Mouse (Mus musculus) inflammation-experienced regulatory T-cells (primary cell): Measurements from ENCODE around the gene Trappc2l. TPM values are rescaled to one million over a fixed set of nuclear protein-coding genes. Genes with fewer than 3 reads are reported as not detected.

Experiments used
- polyA plus RNA-seq, 2 experiments: library from polyadenylated mRNA; unstranded; fragments of 100-300 nt; shearing (Covaris generic); gene quantifications; one replicate each; pipeline ENCODE4 v1.2.1; 2017

The Trappc2l gene
- polyA plus RNA-seq = 10 to 100 TPM; 46.9 to 49.5 TPM

DNA sequence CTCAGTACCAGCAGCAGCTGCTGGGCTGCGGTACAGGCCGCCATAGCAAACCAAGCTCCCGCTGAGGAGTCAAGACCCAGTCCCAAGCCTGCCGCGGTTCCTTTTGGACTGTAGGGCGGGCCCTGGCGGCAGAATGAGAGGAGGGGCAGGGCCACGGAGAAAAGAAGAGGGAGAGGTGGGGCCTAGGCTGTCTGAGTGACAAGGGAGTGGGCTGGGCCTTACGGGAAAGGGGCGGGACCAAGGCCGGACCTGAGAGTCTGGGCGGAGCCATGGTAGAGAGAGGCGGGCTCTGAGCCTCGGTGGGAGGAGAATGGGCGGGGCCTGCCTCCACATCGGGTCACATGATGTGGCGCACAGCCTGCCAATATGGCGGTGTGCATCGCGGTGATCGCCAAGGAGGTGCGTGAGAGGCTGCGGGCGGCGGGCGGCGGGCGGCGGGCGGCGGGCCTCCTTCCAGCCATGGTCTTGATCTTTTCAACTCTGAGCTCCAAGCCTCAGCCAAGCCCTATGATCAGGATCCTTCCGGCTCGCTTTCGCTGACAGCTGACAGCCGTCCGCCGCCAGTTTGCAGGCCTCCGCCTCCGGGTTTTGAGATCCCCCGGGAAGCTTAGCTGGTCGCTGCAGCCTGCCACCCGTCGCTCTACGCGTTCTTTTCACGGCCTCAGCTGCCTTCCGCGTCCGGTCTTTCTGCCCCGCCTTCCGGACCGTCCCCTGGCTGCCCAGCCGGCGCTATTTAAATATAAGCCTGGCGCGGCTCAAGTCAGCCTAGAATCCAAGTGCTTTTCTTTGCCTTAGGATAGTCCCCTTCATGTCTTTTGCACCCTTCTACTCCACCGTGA is at the start of gene Trappc2l, which contains the start of gene Galns:
TSS of gene Trappc2l (plus strand) at position 346 of the 839 bp plus-strand sequence.
TSS of gene Galns (minus strand) at position 169 of the 839 bp plus-strand sequence.

DNA sequence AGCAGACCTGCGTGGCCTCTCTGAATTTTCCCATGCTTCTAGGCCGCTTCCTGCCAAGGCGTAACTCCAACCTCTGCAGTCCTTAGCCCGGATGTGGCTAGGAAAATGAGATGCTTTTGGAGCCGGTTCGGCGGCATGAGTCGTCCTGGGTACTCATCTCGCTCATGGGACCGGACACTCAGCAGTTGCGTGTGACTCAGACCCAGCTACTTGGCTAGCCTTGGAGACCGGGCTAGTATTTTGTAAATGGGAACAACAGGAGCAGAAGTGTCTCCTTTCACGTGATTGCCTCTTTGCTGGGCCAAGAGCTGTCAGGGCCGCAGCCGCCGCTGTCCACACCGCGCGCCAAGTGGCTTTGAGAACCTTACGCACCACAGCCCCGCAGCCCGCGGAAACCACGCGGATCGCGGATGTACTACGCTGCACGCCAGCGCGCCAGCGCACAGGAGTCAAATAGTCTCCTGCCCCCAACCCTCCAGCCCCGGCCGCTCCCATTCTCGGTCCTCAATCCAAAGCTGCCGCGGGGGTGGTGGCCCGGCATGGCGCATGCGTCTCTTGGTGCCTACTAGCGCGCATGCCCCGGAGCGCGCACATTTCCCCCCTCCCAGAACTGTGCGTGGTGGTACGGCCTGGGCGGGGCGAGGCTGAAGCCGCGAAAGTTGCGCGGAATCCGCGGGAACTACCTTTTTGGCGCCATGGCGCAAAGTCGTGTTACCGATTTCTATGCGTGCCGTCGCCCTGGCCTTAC is 43.9 kb upstream of the Trappc2l start, which contains the start of gene Cdt1:
TSS of gene Cdt1 (plus strand) at position 655 of the 748 bp plus-strand sequence.

DNA sequence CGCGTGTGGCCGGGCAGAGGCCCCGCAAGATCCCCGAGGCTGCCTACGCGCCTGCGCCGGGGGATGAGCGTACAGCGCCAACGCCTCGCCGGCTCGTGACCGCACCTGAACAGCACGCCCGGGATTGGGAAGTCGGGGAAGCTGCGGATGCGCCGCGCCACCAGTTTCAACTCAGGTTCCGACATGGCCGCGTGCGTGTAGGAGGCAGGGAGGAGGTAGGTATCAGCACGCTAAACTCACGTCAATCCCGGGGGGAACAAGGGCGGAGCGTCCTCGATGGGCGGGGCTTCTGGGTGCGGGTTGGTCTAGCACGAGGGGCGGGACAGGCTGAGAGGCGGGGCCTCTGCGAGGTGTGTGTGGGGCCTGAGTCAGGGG is 34.8 kb upstream of the Trappc2l start, which contains the start of gene Aprt:
TSS of gene Aprt (minus strand) at position 262 of the 375 bp plus-strand sequence.

DNA sequence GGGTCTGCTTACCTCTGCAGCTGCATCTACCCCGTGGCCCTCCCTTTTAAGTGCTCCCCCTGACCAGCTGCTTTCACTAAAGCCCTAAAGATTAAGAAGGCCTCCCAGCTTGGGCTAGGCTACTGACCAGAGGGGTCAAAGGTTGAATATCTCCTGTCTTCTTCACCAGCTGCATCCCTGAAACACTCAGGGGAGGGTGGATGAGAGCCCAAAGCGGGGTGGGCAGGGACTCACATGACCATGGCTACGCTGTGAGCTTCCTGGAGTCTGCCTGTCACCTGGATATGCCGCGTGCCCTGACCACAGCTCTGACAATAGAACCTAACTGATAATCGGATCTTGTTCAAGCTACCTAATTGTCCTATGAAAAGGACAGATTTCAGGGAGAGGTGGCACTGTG is 11.3 kb downstream of the Trappc2l start, which contains the start of gene Pabpn1l:
TSS of gene Pabpn1l (minus strand) at position 13 of the 400 bp plus-strand sequence.

Other genes with a start within 250 kb of the Trappc2l start
- gene Zc3h18, start 235.0 kb upstream of the Trappc2l start, polyA plus RNA-seq = 10 to 100 TPM; 42.5 to 46.0 TPM
- under 1 TPM; 0.30 to 0.81 TPM for gene Il17c, start 189.6 kb upstream of the Trappc2l start, polyA plus RNA-seq
- 100 to 1,000 TPM; 685 to 812 TPM for gene Cyba, start 178.7 kb upstream of the Trappc2l start, polyA plus RNA-seq
- 10 to 100 TPM; 15.8 to 17.2 TPM for gene Mvd, start 168.2 kb upstream of the Trappc2l start, polyA plus RNA-seq
- gene Snai3, start 150.9 kb upstream of the Trappc2l start, polyA plus RNA-seq = 1 to 10 TPM; 2.9 to 8.2 TPM
- gene Rnf166, start 135.6 kb upstream of the Trappc2l start, polyA plus RNA-seq = 100 to 1,000 TPM; 121 to 181 TPM
- gene Ctu2, start 135.5 kb upstream of the Trappc2l start, polyA plus RNA-seq = 10 to 100 TPM; 66.2 to 79.8 TPM
- 10 to 100 TPM; 19.2 to 23.6 TPM for gene Piezo1, start 60.3 kb upstream of the Trappc2l start, polyA plus RNA-seq
- gene Cdt1, start 43.6 kb upstream of the Trappc2l start, polyA plus RNA-seq = 10 to 100 TPM; 18.5 to 27.4 TPM
- 100 to 1,000 TPM; 163 to 203 TPM for gene Aprt, start 34.7 kb upstream of the Trappc2l start, polyA plus RNA-seq
- 10 to 100 TPM; 12.3 to 15.3 TPM for gene Galns, start 177 bp upstream of the Trappc2l start, polyA plus RNA-seq
- gene Pabpn1l, start 11.1 kb downstream of the Trappc2l start, polyA plus RNA-seq = not detected
- gene Cbfa2t3, start 87.5 kb downstream of the Trappc2l start, polyA plus RNA-seq = 1 to 10 TPM in 1 of 2 experiments, under 1 TPM in 1; 0.46 to 3.1 TPM
- gene Acsf3, start 163.8 kb downstream of the Trappc2l start, polyA plus RNA-seq = 1 to 10 TPM; 6.7 to 8.0 TPM
- not detected for gene Cdh15, start 236.3 kb downstream of the Trappc2l start, polyA plus RNA-seq